Mouse (Mus musculus): Measurements from ENCODE around the gene Pcbd1.

The Pcbd1 gene

DNA sequence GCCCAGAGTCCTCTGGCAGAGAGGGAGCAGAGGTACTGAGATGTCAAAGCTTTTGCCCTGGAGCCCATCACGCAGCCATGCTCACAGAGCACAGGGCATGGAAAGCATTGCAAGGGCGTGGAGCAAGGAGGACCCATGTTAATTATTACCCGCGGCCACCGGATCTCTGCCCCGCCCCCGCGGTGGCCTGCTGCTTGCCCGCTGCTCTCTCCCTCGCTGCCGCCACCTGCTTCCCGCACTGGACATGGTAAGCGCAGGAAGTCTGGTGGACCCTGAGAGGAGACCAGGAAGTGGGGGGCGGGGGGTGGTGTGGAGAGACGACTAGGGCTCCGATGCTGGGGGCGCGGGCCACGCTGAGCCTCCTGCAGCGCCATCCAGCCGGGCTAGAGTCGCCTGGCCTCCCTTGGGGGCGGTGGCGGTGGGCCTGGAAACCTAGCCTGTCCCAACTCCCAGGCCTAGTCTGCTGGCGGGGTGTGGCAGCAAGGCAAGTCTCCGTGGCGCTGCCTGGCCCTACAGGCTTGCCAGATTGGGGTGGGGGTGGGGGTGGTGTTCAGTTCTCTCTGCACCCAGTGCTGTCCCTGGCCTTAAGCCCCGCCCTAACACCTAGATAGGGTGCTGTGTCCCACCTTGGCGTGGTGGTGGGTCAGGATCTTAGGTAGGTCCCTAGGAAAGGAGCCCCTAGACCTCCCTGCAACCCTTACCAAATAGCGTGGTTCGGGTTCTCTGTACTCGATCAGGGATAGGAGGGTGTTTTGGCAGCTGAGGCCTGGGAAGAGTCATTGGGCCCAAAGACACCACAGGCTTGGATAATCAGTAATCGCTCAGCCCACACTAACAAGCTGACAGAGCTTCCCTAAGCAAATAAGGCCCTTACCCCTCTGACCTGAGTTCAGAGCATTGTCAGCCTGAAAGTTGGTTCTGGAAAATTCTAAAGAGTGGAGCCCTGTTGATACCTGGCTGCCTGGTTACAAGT is at the start of gene Pcbd1:
Pcbd1 (plus strand) TSS at position 162 of the 973 bp plus-strand sequence.
- no peak for DNase-seq (ENCODE audit: low spot score in 2 of 2)

GRCm38 (mm10) chr10:61039657-61040056 is 49.5 kb upstream of the Pcbd1 start:
- no peak for DNase-seq (ENCODE audit: low spot score in 2 of 2)

GRCm38 (mm10) chr10:61045081-61045480 is 44.0 kb upstream of the Pcbd1 start:
- no peak for DNase-seq (ENCODE audit: low spot score in 2 of 2)

DNA sequence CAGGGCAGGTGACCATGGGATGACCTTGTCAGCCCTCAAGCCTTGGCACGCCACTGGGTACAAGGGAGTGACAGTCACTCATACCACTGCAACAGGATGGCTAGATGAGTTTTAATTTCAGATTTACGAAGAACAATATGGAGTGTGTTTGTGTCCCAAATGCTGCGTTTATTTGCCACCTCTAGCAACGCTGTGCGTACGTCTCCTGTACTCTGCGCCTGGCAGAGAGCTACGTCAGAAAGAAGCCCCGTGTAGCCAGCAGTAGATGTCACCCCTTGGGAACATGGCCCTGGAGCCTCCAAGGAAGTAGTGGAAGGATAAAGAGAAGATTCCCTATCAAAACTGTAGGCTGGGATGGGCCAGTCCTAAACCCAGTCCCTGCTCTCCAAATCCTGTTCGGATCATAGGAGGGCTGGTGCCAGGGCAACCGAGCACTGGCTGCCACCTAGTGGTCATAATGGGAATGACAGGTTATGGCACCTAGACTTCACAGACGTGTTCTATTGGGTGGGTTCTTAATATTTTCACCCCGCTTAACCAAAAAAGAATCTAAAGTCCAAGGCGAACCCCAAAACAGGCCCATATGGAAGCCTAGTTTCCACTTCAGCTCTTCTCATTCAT is 37.0 kb upstream of the Pcbd1 start:
- DNase-seq (ENCODE audit: low spot score in 2 of 2) = peak in 1 of 2 experiments; percentile 8

DNA sequence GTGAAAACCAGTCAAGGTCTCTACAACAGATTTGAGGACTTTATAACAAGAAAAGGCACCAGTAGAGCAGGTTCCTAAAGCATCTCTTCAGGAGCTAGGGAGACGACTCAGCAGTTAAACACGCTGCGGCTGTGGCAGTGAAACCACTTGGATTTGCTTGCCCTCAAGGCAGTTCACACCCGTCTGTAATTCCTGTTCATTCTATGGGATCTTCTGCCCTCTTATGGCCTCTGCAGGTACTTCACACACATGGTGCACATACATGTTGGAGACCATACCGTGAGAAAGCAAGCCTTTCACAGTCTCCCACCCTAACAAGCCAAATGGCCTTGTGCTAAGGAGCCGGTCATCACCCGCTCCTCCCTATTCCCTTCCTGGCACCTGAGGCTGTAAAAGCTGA is 32.5 kb upstream of the Pcbd1 start:
- no peak for DNase-seq (ENCODE audit: low spot score in 2 of 2)

DNA sequence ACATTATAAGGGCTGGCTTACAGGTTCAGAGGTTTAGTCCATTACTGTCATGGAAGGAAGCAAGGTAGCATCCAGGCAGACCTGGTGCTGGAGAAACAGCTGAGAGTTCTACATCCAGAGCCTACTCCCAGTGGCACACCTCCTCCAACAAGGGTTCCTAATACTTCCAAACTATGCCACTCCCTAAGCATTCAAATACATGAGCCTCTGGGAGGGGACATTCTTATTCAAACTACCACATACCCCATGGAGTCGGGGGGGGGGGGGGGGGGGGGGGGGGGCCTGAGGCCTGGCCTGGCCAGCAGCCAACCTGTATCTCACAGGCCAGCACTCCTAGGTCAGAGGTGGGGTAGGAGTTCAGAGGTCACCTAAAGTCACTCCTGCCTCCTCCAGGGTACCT is 30.0 kb upstream of the Pcbd1 start:
- no peak for DNase-seq (ENCODE audit: low spot score in 2 of 2)

DNA sequence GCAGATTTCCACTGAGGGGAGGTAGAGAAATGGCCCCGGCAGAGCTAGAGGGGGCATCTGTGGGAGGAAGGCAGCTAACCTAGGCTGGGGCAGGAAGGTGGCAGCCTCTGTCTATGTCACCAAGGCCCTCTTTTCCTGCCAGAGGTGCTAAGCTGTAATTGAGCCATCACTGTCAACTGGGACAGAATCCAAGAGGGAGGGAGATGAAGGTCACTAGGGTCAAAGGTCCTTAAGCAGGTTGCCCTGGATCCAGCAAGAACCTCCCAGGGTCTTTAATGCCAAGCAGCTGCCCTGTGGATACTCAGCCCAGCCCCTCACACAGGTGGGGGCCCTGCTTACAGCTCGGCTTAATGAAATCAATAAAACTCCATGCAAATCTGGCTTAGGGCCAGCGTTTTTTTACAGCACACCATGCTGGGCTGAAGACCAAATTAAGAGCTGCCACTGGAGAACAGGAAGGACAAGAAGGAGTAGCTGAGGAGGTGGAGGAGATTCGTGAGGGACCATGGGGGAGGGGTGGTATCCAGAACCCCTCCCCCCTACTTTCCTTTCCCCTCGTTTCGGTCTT is 29.5 kb upstream of the Pcbd1 start:
- DNase-seq (ENCODE audit: low spot score in 2 of 2) = no peak

- DNase-seq (ENCODE audit: low spot score in 2 of 2) = no peak
Measured at GRCm38 (mm10) chr10:61063271-61063864, 25.8 kb upstream of the Pcbd1 start.

DNA sequence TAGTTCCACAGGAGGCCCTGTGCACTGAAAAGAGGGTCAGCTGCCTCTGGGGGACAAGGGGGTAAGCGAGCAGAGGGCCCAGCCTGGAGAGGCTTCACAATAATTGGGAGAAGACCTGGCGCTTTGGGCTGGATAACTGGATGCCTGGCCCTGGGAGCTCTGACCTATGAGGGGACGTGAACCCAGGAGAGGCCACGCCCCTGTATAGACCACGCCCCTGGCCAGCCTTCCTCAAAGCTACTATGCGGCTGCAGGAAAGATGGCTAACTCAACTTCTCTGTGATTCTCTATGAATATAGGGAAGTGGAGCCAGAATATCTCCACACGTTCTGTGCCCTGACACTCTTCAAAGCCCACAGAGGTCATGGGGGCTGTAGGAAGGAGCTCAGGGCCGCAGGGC is 24.5 kb upstream of the Pcbd1 start:
- DNase-seq (ENCODE audit: low spot score in 2 of 2) = no peak

- DNase-seq (ENCODE audit: low spot score in 2 of 2) = no peak
Measured at GRCm38 (mm10) chr10:61065287-61066005, 23.7 kb upstream of the Pcbd1 start.

DNA sequence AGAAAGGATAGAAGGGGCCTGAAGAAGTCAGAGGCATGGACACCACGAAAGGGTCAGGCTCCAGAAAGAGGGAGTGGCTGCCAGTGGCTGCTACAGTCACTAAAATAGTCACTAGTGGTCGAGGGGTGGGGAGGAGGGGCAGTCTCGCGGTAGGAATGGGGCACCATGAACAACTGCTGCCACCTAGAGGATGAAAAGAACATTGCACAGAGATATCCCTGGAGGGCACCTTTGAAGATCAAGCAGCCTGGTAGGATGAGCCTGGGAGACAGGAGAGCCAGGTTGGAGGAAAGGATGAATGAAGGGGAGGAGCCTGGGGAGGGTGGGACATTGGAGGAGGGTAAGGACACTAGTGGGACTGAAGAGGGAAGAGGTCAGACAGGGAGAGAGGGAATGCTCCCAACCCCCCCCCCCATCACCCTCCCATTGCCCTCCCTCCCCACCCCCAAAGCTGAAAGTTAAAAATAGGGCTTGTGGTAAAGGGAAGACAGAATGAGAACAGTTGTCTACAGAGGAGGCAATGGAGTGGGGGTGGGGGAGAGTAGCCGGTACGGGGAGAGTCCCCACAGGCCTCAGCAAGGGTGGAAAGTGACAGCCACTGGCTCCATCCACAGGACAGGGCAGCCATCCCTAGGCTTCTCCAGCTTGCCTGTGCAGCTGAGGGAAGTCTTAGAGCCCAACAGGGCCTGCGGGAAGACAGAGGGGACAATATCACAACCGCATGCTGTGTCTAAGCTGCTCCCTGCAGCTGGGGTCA is 20.5 kb upstream of the Pcbd1 start:
- peak; percentile 11 to 14 for DNase-seq (ENCODE audit: low spot score in 2 of 2)

GRCm38 (mm10) chr10:61069248-61069647 is 19.9 kb upstream of the Pcbd1 start:
- DNase-seq (ENCODE audit: low spot score in 2 of 2) = no peak

- peak in 1 of 2 experiments; percentile 11 for DNase-seq (ENCODE audit: low spot score in 2 of 2)
Measured at GRCm38 (mm10) chr10:61072324-61072723, 16.8 kb upstream of the Pcbd1 start.

GRCm38 (mm10) chr10:61074643-61075042 is 14.5 kb upstream of the Pcbd1 start:
- DNase-seq (ENCODE audit: low spot score in 2 of 2) = no peak

- DNase-seq (ENCODE audit: low spot score in 2 of 2) = no peak
Measured at GRCm38 (mm10) chr10:61075607-61076006, 13.5 kb upstream of the Pcbd1 start.

GRCm38 (mm10) chr10:61080227-61080930 is 8.8 kb upstream of the Pcbd1 start:
- DNase-seq (ENCODE audit: low spot score in 2 of 2) = peak; percentile 52 to 54

GRCm38 (mm10) chr10:61080931-61081255 is 8.2 kb upstream of the Pcbd1 start:
- no peak for DNase-seq (ENCODE audit: low spot score in 2 of 2)

GRCm38 (mm10) chr10:61085364-61085763 is 3.8 kb upstream of the Pcbd1 start:
- DNase-seq (ENCODE audit: low spot score in 2 of 2) = no peak

DNA sequence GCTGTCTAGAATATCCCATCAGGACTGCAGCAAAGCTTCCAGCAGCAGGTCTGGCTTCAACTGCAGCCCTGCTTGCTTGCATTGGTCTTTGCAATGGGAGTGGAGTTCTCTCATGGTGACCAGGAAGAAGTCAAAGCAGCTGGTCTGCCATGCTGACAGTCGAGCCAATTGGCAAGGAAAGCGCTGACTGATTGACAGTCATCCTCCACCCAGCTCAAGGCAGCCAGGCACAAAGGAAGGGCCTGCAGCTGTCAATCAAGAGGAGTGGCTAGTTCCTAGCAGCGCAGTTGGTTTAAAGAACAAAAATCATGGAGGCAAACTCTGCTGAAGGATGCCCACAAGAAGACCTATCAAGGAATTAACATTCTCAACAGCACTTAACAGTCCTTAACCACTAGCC is 2.6 kb upstream of the Pcbd1 start:
- no peak for DNase-seq (ENCODE audit: low spot score in 2 of 2)

- no peak for DNase-seq (ENCODE audit: low spot score in 2 of 2)
Measured at GRCm38 (mm10) chr10:61088468-61088867, 663 bp upstream of the Pcbd1 start.
